Mouse (Mus musculus) myocyte (in vitro differentiated cells): ENCODE results near the gene Rhbdf2. TPM values are rescaled to one million over a fixed set of nuclear protein-coding genes. Genes with fewer than 3 reads are reported as not detected.

Source experiments
- H3K27me3 ChIP-seq: one replicate; pipeline ENCODE4 v1.6.1; 2011; ENCODE audit not compliant: control insufficient read depth, insufficient read depth, insufficient read length
- H3K36me3 ChIP-seq: one replicate; pipeline ENCODE4 v1.6.1; 2011; ENCODE audit not compliant: control insufficient read depth, insufficient read depth
- H3K4me2 ChIP-seq: one replicate; pipeline ENCODE4 v1.6.1; 2011; ENCODE audit warnings: low read depth, control low read depth
- H3K4me3 ChIP-seq: one replicate; pipeline ENCODE4 v1.5.1; 2011; ENCODE audit warnings: mild to moderate bottlenecking, control low read depth, moderate library complexity
- H3K79me2 ChIP-seq: one replicate; pipeline ENCODE4 v1.6.1; 2011; ENCODE audit not compliant: control insufficient read depth, insufficient read depth
- H3ac ChIP-seq: one replicate; pipeline ENCODE4 v1.6.1; 2011; ENCODE audit not compliant: control insufficient read depth, insufficient read length
- CEBPB ChIP-seq: IDR thresholded peaks from 2 replicates; pipeline ENCODE4 v1.6.1; 2011; ENCODE audit warnings: mild to moderate bottlenecking, moderate library complexity; ENCODE audit not compliant: poor library complexity, insufficient read depth, severe bottlenecking
- E2F4 ChIP-seq: IDR thresholded peaks from one replicate; pipeline ENCODE4 v1.6.1; 2011; ENCODE audit warnings: mild to moderate bottlenecking, control low read depth, moderate library complexity; ENCODE audit not compliant: insufficient read depth
- MAX ChIP-seq: IDR thresholded peaks from one replicate; pipeline ENCODE4 v1.6.1; 2011; ENCODE audit warnings: low read depth, mild to moderate bottlenecking, control low read depth
- MYOD1 ChIP-seq, 3 experiments: IDR thresholded peaks; one replicate each; pipeline ENCODE4 v1.6.1; 2011; ENCODE audit warnings: control low read depth in 2 of 3, low read depth in 2 of 3, mild to moderate bottlenecking in 2 of 3, moderate library complexity in 1 of 3; ENCODE audit not compliant: insufficient read length in 2 of 3, control insufficient read depth in 1 of 3
- MYOG ChIP-seq, 3 experiments: IDR thresholded peaks; one replicate each; pipeline ENCODE4 v1.6.1; 2011; ENCODE audit warnings: control low read depth in 2 of 3, low read depth in 2 of 3, mild to moderate bottlenecking in 2 of 3; ENCODE audit not compliant: insufficient read length in 2 of 3, control insufficient read depth in 1 of 3, insufficient read depth in 1 of 3
- POLR2A ChIP-seq: IDR thresholded peaks from one replicate; pipeline ENCODE4 v1.6.1; 2011; ENCODE audit warnings: low read depth, mild to moderate bottlenecking, control low read depth, moderate library complexity; ENCODE audit not compliant: insufficient read length
- POLR2AphosphoS2 ChIP-seq: IDR thresholded peaks from one replicate; pipeline ENCODE4 v1.6.1; 2011; ENCODE audit warnings: low read depth, control low read depth; ENCODE audit not compliant: insufficient read length
- REST ChIP-seq: IDR thresholded peaks from one replicate; pipeline ENCODE4 v1.6.1; 2011; ENCODE audit warnings: mild to moderate bottlenecking, control low read depth, moderate library complexity; ENCODE audit not compliant: insufficient read depth, insufficient read length
- SRF ChIP-seq: IDR thresholded peaks from one replicate; pipeline ENCODE4 v1.6.1; 2011; ENCODE audit warnings: low read depth; ENCODE audit not compliant: control insufficient read depth, insufficient read length
- TCF12 ChIP-seq: IDR thresholded peaks from one replicate; pipeline ENCODE4 v1.6.1; 2011; ENCODE audit warnings: mild to moderate bottlenecking, control low read depth; ENCODE audit not compliant: poor library complexity, insufficient read depth, severe bottlenecking
- TCF3 ChIP-seq: IDR thresholded peaks from one replicate; pipeline ENCODE4 v1.6.1; 2011; ENCODE audit warnings: low read depth, control low read depth; ENCODE audit not compliant: insufficient read length
- USF1 ChIP-seq: IDR thresholded peaks from one replicate; pipeline ENCODE4 v1.6.1; 2011; ENCODE audit warnings: low read depth, mild to moderate bottlenecking, control low read depth, moderate library complexity
- polyA plus RNA-seq: library from polyadenylated mRNA; unstranded; fragments of >200 nt; fragmentation: generic; extraction: Trizol; gene quantifications from one replicate; pipeline ENCODE4 v1.2.1, GENCODE M21; 2012; ENCODE audit warnings: missing spikeins

Gene Rhbdf2
- polyA plus RNA-seq, 1 experiment = 16.2 TPM

DNA sequence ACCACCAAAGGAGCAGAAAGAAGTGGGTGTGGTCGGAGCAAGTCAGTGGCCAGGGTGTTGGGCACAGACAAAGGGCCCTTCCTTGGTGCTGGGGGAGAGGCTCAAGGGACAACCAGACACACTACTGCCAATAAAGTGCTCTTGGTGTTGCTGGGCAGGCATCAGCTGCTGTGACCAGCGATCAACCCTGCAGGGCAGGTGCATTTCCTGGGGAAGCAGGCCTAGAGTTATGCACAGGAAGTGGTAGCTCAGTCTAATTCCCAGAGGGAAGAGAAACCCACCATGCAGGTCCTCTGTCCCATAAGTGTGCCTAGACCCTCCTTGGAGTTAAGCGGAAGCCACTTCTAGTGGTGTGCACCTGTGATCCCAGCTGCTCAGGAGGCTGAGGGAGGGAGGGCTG is 19.1 kb downstream of the Rhbdf2 start:
- peaks cover 9% of the 10 kb centered on the region for H3K36me3 ChIP-seq

DNA sequence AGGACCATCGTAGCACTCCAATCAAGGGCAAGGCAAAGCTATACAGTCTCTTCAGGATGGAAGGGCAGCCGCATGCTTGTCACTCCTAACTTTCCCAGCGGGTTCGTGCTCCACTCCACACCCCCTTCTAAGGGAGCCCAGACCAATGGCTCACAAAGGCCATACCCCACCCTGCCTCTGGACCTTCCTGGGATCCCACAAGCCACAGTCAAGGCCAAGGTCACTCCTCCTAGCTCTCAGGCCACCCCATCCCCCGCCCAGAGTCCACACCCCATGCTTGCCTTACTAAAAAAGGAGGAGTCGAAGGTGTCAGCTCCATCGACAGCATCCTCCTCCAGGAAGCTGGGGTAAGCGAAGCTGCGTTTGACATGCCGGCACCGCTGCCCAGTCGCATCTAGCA is 22.7 kb downstream of the Rhbdf2 start:
- Histone ChIP-seq H3K4me2 (no peak overlapping the region), H3K4me3 (no peak overlapping the region), H3K79me2 (no peaks in the 10 kb centered on the region), H3K27me3 (no peaks in the 10 kb centered on the region), H3K36me3 (peaks cover 9% of the 10 kb centered on the region), H3ac (no peak overlapping the region)
- TF ChIP-seq MYOD1 (IDR thresholded peaks at IDR 0.05; ENCODE audit: control insufficient read depth in 1 of 3, insufficient read length in 2 of 3, low read depth in 2 of 3) (no peak), CEBPB (no peak), TCF3 (no peak), USF1 (no peak), SRF (no peak), MAX (no peak)

More for the DNA sequence above, 19.1 kb downstream of the Rhbdf2 start:
- Histone ChIP-seq H3ac (no peak overlapping the region), H3K4me3 (no peak overlapping the region), H3K27me3 (no peaks in the 10 kb centered on the region), H3K79me2 (no peaks in the 10 kb centered on the region), H3K4me2 (no peak overlapping the region)
- TF ChIP-seq MYOG (IDR thresholded peaks at IDR 0.05; ENCODE audit: control insufficient read depth in 1 of 3, insufficient read depth in 1 of 3, insufficient read length in 2 of 3, low read depth in 2 of 3) (no peak), MYOD1 (IDR thresholded peaks at IDR 0.05; ENCODE audit: control insufficient read depth in 1 of 3, insufficient read length in 2 of 3, low read depth in 2 of 3) (no peak), TCF12 (no peak), SRF (no peak), CEBPB (no peak), REST (no peak), TCF3 (no peak), USF1 (no peak), MAX (no peak), E2F4 (no peak)

DNA sequence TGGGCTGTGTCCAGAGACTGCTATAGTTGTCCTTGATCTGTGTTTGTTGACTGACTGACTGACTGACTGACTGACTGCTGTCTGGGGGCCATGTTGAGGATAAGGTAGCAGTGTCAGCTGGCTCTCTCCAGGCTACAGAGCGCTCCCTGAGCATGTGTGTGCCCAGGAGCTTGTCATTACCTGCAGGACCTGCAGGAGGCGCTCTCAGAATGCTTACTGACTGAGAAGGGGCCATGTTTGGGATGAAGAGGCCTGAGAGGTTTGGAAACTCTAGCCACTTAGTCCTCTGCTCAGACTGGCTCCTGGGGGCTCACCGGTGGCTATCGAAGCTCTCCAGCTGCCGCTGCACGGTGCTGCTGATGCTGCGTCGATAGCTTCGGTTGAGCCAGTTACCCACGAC is 23.5 kb downstream of the Rhbdf2 start:
- Histone ChIP-seq H3K36me3 (peaks cover 9% of the 10 kb centered on the region), H3ac (no peak overlapping the region), H3K27me3 (no peaks in the 10 kb centered on the region), H3K4me3 (no peak overlapping the region), H3K4me2 (no peak overlapping the region), H3K79me2 (no peaks in the 10 kb centered on the region)
- no peak for TF ChIP-seq MAX
- TF ChIP-seq TCF12 = no peak
- TF ChIP-seq MYOD1 (IDR thresholded peaks at IDR 0.05; ENCODE audit: control insufficient read depth in 1 of 3, insufficient read length in 2 of 3, low read depth in 2 of 3) = no peak
- TF ChIP-seq TCF3 = no peak
- no peak for TF ChIP-seq CEBPB
- no peak for TF ChIP-seq E2F4
- TF ChIP-seq REST = no peak
- no peak for TF ChIP-seq POLR2A
- TF ChIP-seq MYOG (IDR thresholded peaks at IDR 0.05; ENCODE audit: control insufficient read depth in 1 of 3, insufficient read depth in 1 of 3, insufficient read length in 2 of 3, low read depth in 2 of 3) = no peak
- no peak for TF ChIP-seq POLR2AphosphoS2
- TF ChIP-seq USF1 = no peak
- TF ChIP-seq SRF = no peak

DNA sequence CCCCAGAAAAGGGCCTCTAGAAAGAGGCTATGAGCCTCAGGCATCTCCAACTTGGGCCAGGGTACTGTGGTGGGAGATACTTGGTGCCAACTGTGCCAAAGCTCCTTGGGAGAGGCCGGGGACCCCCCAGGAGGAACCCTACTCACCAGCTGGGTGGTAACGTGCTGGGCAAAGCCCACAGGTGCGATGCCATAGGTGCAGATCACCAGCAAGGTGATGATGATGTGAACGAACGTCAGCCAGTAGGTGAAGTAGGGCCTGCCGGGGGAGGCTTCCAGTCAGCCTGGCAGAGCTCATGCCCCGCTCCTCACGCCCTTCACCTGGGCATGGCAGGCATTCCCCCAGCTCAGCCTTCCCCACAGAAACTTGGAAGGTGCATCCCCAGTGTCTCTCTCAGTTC is 24.8 kb downstream of the Rhbdf2 start:
- TF ChIP-seq POLR2A (no peak), MYOD1 (IDR thresholded peaks at IDR 0.05; ENCODE audit: control insufficient read depth in 1 of 3, insufficient read length in 2 of 3, low read depth in 2 of 3) (no peak), TCF12 (no peak), TCF3 (no peak), E2F4 (no peak), USF1 (no peak), CEBPB (no peak), REST (no peak), POLR2AphosphoS2 (no peak), SRF (no peak), MAX (no peak)
- Histone ChIP-seq H3K4me3 (no peak overlapping the region), H3K36me3 (peaks cover 9% of the 10 kb centered on the region), H3K4me2 (no peak overlapping the region), H3K79me2 (no peaks in the 10 kb centered on the region), H3ac (no peak overlapping the region), H3K27me3 (no peaks in the 10 kb centered on the region)

DNA sequence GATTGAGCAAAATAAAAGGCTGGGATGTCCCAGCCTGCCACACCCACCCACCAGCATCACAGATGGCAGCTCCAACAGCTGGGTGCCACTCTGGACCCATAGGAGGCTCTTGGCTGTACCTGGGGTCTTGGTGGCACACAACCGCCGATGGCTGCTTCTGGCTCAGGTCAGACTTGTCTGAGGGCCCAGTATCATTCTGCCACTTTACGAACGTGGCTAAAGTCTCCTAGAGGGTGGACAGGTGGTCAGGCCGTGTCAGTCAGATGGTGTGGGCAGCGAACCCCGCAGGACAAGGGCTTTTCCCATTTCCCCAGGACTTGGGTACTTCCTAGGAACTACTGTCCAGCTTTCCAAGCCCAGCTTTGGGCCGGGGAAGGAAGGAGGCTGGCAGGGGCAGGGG is 25.7 kb downstream of the Rhbdf2 start:
- Histone ChIP-seq H3K4me2 (no peak overlapping the region), H3K4me3 (no peak overlapping the region), H3K27me3 (no peaks in the 10 kb centered on the region), H3K36me3 (peaks cover 7% of the 10 kb centered on the region), H3K79me2 (no peaks in the 10 kb centered on the region), H3ac (no peak overlapping the region)
- TF ChIP-seq USF1 = no peak
- no peak for TF ChIP-seq REST
- no peak for TF ChIP-seq MYOG (IDR thresholded peaks at IDR 0.05; ENCODE audit: control insufficient read depth in 1 of 3, insufficient read depth in 1 of 3, insufficient read length in 2 of 3, low read depth in 2 of 3)
- no peak for TF ChIP-seq CEBPB
- TF ChIP-seq POLR2A = no peak
- TF ChIP-seq E2F4 = no peak
- TF ChIP-seq POLR2AphosphoS2 = no peak
- TF ChIP-seq TCF12 = no peak
- no peak for TF ChIP-seq MAX
- no peak for TF ChIP-seq TCF3
- TF ChIP-seq SRF = no peak
- no peak for TF ChIP-seq MYOD1 (IDR thresholded peaks at IDR 0.05; ENCODE audit: control insufficient read depth in 1 of 3, insufficient read length in 2 of 3, low read depth in 2 of 3)
